Mouse (Mus musculus) midbrain, embryonic 12.5 days (tissue): ENCODE measurements around the gene Gm28051. TPM values are rescaled to one million over a fixed set of nuclear protein-coding genes. Genes with fewer than 3 reads are reported as not detected.

Experiments
- ATAC-seq: fragments of 200-750 bp; cut with Nextera tagmentation; 2 replicates; pipeline ENCODE4 v1.8.0; 2017; ENCODE audit warnings: low read depth, moderate TSS enrichment, moderate library complexity; ENCODE audit not compliant: low FRiP score
- H3K27ac ChIP-seq: fragments of 300-500 bp; sonication (generic); replicated peaks from 2 replicates; pipeline ENCODE4 v1.5.1; 2016; ENCODE audit warnings: mild to moderate bottlenecking
- H3K27me3 ChIP-seq: fragments of 300-500 bp; sonication (generic); 2 replicates; pipeline ENCODE4 v1.6.1; 2016; ENCODE audit warnings: mild to moderate bottlenecking
- H3K36me3 ChIP-seq: fragments of 300-500 bp; sonication (generic); 2 replicates; pipeline ENCODE4 v1.6.1; 2016
- H3K4me1 ChIP-seq: fragments of 300-500 bp; sonication (generic); 2 replicates; pipeline ENCODE4 v1.6.1; 2016
- H3K4me2 ChIP-seq: fragments of 300-500 bp; sonication (generic); replicated peaks from 2 replicates; pipeline ENCODE4 v1.6.1; 2016; ENCODE audit warnings: mild to moderate bottlenecking, moderate library complexity
- H3K4me3 ChIP-seq: fragments of 300-500 bp; sonication (generic); 2 replicates; pipeline ENCODE4 v1.5.1; 2016; ENCODE audit warnings: mild to moderate bottlenecking
- H3K9ac ChIP-seq: fragments of 300-500 bp; sonication (generic); replicated peaks from 2 replicates; pipeline ENCODE4 v1.6.1; 2016; ENCODE audit warnings: mild to moderate bottlenecking, moderate library complexity
- H3K9me3 ChIP-seq: fragments of 300-500 bp; sonication (generic); 2 replicates; pipeline ENCODE4 v1.6.1; 2016; ENCODE audit warnings: mild to moderate bottlenecking
- WGBS: fragments of 180-500 bp; shearing (Covaris S2); methylation state at CpG from one replicate; pipeline ENCODE4 v1.1.7; 2016; 5-methylcytosine and 5-hydroxymethylcytosine counted together
- polyA plus RNA-seq: library from polyadenylated mRNA; unstranded; fragments of >200 nt; fragmentation: Nextera tagmentation; extraction: Ambion mirVana; gene quantifications from 2 replicates; pipeline ENCODE4 v1.2.1, GENCODE M21; 2016

Gene Gm28051
- polyA plus RNA-seq, 1 experiment from 2014 or later: not detected

DNA sequence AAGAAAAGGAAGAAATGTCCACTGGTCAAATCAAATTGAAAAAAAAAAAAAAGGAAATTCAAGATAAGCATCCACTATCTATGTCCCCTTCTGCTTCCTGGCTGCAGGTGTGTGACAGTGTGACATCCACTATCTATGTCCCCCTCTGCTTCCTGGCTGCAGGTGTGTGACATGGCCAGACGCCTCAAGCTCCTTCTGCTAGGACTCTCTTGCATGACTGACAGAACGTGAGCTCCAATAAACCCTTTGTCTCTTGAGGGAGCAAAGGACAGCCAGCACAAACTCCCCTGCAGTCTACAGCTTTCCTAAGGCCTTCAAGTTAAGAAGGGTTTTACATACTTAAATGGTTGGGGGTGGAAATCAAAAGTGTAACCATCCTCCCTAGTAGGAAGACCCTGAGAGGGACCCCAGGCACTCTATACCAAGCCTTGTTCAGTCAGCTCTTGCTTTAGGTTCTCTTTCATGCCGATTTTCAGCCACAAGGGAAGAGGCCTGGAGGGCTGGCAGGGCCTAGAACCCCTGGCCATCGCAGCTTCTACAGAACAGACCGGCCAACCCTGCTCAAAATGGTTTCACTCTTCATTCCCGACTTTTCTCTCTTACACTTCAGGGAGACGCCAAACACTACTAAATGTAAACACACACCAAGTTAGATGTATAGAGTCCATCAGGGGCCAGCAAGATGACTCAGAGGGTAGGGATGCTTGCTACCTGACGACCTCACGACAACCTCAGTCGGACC is 42.7 kb downstream of the Gm28051 start:
- 83% methylated on average over 10 of the region's 10 CpGs for WGBS
- Histone ChIP-seq H3K4me2 (no peak overlapping the region), H3K27me3 (no peaks in the 10 kb centered on the region), H3K27ac (no peak overlapping the region), H3K4me3 (no peak overlapping the region), H3K36me3 (no peaks in the 10 kb centered on the region), H3K9ac (no peak overlapping the region), H3K9me3 (no peaks in the 10 kb centered on the region), H3K4me1 (no peaks in the 10 kb centered on the region)
- no peak for ATAC-seq

DNA sequence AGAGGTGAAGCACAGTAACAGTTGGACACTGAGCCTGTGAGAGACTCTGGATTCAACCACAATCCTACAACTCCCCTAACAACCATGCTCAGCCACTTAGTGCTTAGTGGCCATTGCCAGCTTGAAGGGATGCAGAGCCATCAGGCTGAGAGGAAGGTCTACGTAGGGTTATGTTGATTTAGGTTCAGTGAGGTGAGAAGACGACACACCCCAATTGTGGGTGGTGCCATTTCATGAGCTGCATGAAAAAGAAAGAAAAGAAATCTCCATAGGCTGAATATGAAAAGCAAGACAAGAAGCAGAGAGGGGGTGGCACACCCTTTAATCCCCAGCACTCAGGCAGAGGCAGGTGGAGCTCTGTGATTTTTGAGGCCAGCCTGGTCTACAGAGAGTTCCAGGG is 43.4 kb downstream of the Gm28051 start:
- no peak overlapping the region for H3K4me3 ChIP-seq
- H3K27ac ChIP-seq: no peak overlapping the region
- no peaks in the 10 kb centered on the region for H3K36me3 ChIP-seq
- 80% methylated on average over 2 of the region's 2 CpGs for WGBS
- H3K9me3 ChIP-seq: no peaks in the 10 kb centered on the region
- no peaks in the 10 kb centered on the region for H3K27me3 ChIP-seq
- ATAC-seq: no peak
- H3K4me2 ChIP-seq: no peak overlapping the region
- no peaks in the 10 kb centered on the region for H3K4me1 ChIP-seq
- H3K9ac ChIP-seq: no peak overlapping the region

DNA sequence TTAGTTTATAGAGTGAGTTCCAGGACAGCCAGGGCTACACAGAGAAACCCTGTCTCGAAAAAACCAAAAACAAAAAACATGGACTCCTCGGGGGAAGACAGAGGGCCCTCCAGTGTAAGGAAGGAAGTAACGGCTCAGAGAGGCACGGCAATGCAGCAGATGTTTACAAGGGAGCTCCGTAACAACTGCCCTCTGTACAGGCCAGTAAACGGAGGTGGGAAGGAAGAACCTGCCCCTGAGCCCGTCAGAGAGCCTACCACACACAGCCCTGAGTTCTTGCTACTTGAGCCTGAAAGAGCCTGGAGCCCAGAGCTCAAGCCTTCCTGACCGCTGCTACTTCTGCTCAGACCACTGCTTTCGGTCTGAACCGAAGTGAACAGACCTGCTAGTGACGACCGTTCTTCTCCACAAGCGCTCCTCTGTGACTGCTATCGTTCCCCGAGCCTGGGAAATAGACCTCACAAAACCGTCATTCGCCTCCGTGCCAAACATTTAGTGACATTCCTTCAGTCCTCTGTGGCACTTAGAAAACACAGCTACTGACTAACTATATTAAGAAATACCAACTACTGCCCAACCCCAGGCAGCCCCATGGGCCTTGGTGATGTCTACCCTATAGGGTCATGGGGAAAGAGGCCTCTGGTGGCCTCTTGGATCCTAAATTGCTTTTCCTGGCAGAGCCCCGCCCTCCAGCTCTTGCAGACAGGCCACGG is 44.3 kb downstream of the Gm28051 start:
- 80% methylated on average over 20 of the region's 20 CpGs for WGBS
- H3K9me3 ChIP-seq: no peaks in the 10 kb centered on the region
- no peaks in the 10 kb centered on the region for H3K27me3 ChIP-seq
- H3K4me2 ChIP-seq: no peak overlapping the region
- H3K4me3 ChIP-seq: no peak overlapping the region
- no peak for ATAC-seq
- H3K36me3 ChIP-seq: no peaks in the 10 kb centered on the region
- H3K27ac ChIP-seq: no peak overlapping the region
- H3K4me1 ChIP-seq: no peaks in the 10 kb centered on the region
- no peak overlapping the region for H3K9ac ChIP-seq

DNA sequence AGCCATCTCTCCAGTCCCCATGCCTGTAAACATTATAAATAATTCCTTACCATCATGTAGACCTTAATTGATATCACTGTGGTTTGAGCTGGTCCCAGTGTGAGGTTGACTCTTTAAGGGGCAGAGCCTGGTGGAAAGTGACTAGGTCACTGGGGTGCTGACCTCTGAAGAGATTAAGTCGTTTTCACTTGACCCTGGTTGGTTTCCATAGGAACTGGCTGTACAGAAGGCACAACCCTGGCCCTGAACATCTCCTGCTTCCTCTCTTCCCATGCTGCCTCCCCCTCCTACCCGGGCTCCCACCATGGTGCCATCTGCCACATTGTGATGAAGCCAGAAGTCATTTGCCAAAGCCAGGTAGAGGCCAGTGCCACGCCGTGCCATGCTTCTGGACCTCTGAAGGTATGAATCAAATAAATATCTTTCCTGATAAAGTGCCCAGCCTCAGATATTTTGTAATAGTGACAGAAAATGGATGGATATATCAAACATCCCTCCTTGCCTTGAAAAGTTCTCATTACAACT is 46.7 kb downstream of the Gm28051 start:
- no peak for ATAC-seq
- Histone ChIP-seq H3K4me3 (no peak overlapping the region), H3K9ac (no peak overlapping the region), H3K36me3 (no peaks in the 10 kb centered on the region), H3K27me3 (peaks cover 16% of the 10 kb centered on the region), H3K9me3 (no peaks in the 10 kb centered on the region), H3K4me1 (peaks cover 1% of the 10 kb centered on the region), H3K27ac (no peak overlapping the region), H3K4me2 (no peak overlapping the region)
- WGBS: 41% methylated on average over 4 of the region's 4 CpGs

DNA sequence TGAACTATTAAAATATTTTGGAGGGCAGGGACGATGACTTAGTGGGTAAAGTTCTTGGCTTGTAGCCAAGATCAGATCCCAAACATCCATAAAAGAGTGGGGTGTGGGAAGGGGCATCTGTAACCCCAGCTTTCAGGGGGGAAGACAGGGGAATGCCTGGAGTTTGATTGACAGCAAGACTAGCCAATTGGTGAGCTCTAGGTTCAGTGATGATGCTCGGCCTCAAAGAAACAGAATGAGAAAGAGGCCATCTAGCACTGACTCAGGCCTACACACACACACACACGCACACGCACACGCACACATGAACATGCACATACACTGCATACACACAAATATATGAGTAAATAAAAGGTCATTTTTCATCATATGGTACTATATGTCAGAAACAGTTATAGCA is 47.7 kb downstream of the Gm28051 start:
- Histone ChIP-seq H3K4me3 (no peak overlapping the region), H3K9ac (no peak overlapping the region), H3K9me3 (no peaks in the 10 kb centered on the region), H3K27me3 (peaks cover 16% of the 10 kb centered on the region), H3K27ac (no peak overlapping the region), H3K4me2 (no peak overlapping the region), H3K36me3 (no peaks in the 10 kb centered on the region), H3K4me1 (peaks cover 10% of the 10 kb centered on the region)
- WGBS: 88% methylated on average over 5 of the region's 5 CpGs
- ATAC-seq: no peak

DNA sequence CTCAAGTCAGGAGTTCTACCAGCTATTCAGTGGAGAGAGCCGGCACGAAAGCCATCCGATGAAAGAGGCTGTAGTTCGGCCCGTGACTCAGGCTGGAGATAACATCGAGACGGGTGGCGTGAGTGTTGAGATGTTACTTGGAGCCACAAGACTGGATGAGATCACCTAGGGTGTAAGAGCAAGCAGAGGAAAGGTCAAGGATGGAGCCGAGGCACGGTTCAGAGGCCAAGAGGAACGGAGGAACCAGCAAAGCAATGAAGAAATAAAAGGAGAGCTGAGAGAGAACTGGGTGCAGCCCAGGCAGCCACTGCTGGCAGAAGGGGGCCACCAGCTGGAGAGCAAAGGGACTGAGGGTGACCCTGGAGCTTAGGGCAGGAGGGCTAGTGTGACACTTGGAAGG is 49.3 kb downstream of the Gm28051 start:
- no peak overlapping the region for H3K27ac ChIP-seq
- H3K4me1 ChIP-seq: peaks cover 22% of the 10 kb centered on the region
- ATAC-seq: no peak
- H3K9ac ChIP-seq: no peak overlapping the region
- peaks cover 16% of the 10 kb centered on the region for H3K27me3 ChIP-seq
- H3K36me3 ChIP-seq: no peaks in the 10 kb centered on the region
- H3K9me3 ChIP-seq: no peaks in the 10 kb centered on the region
- H3K4me2 ChIP-seq: no peak overlapping the region
- H3K4me3 ChIP-seq: no peak overlapping the region
- WGBS: 80% methylated on average over 11 of the region's 11 CpGs

DNA sequence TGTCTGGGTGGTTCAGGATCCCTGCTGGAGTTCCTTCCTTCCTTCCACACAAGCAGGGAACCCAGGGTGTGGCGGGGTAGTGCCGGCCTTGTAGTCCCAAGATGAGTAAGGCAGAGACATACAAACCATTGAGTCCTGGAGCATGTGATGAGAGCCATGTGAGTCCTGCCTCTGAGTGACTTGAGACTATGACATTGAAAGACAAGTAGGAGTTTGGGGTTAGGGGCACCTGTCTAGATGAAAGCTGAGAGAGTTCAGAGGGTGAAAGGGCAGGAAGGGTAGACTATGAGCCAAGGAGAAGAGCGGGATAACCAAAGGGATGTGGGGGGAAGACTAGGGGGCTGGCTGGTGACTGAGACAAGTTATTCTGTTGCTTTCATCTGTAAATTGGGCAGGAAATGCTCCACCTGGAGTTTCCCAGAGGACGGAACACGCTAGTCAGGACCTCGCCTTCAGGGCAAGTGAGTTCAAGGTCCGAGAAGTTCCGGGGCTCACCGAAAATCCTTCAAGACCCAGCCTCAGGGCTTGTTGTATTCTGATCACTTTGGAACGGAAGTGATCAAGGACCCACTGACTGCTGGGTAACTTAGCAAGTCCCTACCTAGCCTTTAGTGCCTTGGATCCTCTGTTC is 50.6 kb downstream of the Gm28051 start:
- H3K27ac ChIP-seq: no peak overlapping the region
- no peak for ATAC-seq
- H3K36me3 ChIP-seq: no peaks in the 10 kb centered on the region
- no peak overlapping the region for H3K9ac ChIP-seq
- H3K4me3 ChIP-seq: no peak overlapping the region
- peaks cover 35% of the 10 kb centered on the region for H3K4me1 ChIP-seq
- no peaks in the 10 kb centered on the region for H3K9me3 ChIP-seq
- H3K4me2 ChIP-seq: no peak overlapping the region
- H3K27me3 ChIP-seq: peaks cover 16% of the 10 kb centered on the region
- WGBS: 92% methylated on average over 10 of the region's 10 CpGs

DNA sequence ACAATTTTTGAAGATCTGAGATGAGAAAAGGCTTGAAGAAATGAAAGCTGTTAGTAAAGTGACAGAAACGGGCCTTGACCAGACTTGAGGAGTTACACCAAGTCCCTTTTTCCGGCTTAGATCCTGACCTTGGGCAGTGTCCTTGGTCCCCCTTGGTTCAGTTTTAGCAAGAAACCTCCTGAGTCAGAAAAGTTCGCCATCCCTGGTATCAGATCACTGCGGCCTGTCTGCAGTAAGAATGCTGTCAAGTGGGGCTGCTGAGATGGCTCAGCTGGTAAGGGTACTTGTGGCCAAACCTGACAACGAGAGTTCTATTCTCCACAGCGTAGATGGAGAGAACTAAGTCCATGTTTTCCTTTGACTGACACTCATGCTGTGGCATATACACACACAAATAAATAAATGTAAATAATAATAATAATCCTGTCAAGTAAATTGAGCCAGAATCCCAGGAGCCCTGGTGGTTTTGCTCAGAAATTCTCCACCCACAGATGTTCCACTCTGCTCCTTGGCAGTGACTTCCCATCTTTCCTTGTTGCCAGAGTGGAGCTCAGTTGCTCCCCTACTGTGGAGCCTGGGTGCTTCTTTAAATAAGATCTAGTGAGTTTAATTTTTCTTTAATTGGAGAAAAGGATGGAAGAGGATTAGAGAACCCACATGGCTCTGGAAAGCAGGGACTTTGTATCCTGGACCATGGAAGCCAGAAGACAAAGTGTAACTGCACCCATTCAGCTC is 51.5 kb downstream of the Gm28051 start:
- Histone ChIP-seq H3K27ac (no peak overlapping the region), H3K4me2 (peak overlapping the region; percentile 94), H3K9ac (no peak overlapping the region), H3K9me3 (no peaks in the 10 kb centered on the region), H3K4me1 (peaks cover 39% of the 10 kb centered on the region), H3K36me3 (no peaks in the 10 kb centered on the region), H3K4me3 (no peak overlapping the region; the same call in 1 of the 2 replicates), H3K27me3 (peaks cover 16% of the 10 kb centered on the region)
- WGBS: 70% methylated on average over 6 of the region's 6 CpGs
- ATAC-seq: no peak

DNA sequence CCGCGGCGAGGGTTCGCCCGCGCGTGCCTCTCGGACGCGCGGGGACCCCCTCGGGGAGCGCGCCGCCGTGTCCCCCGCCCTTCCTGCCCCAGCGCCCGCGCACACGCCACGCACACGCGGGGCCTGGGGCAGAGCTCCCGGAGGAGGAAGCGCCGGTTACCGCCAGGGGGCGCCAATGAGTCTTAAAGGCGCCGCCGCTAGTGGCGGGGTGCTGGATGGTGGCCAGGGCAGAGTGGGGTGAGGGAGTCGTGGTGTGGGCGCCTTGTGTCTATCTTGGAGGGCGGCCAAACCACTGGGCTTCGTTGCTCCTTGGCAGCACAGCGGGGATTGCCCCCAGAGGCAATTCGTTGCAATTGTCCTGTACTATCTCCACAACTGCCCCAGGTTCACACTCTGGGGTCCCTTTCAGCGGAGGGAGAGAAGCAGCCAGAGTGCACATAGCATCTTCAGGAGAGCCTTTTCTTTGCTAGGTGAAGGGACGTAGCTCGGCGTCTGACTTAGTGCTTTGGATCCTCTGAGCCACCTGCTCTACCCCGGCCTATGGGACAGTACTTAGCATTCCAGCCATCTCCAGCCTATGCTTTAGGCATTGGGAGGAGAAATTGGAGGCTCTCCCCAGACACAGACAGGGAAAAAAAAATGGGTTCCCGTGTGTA is 52.2 kb downstream of the Gm28051 start:
- peak overlapping the region; percentile 79 for H3K9ac ChIP-seq
- peaks cover 16% of the 10 kb centered on the region for H3K27me3 ChIP-seq
- WGBS: 2% methylated on average over 45 of the region's 45 CpGs
- H3K4me2 ChIP-seq: peak overlapping the region; percentile 94
- peak overlapping the region; percentile 78 for H3K27ac ChIP-seq
- peaks cover 41% of the 10 kb centered on the region for H3K4me1 ChIP-seq
- H3K9me3 ChIP-seq: no peaks in the 10 kb centered on the region
- peak; percentile 83 for ATAC-seq
- H3K36me3 ChIP-seq: no peaks in the 10 kb centered on the region
- H3K4me3 ChIP-seq: peak overlapping the region; percentile 85

DNA sequence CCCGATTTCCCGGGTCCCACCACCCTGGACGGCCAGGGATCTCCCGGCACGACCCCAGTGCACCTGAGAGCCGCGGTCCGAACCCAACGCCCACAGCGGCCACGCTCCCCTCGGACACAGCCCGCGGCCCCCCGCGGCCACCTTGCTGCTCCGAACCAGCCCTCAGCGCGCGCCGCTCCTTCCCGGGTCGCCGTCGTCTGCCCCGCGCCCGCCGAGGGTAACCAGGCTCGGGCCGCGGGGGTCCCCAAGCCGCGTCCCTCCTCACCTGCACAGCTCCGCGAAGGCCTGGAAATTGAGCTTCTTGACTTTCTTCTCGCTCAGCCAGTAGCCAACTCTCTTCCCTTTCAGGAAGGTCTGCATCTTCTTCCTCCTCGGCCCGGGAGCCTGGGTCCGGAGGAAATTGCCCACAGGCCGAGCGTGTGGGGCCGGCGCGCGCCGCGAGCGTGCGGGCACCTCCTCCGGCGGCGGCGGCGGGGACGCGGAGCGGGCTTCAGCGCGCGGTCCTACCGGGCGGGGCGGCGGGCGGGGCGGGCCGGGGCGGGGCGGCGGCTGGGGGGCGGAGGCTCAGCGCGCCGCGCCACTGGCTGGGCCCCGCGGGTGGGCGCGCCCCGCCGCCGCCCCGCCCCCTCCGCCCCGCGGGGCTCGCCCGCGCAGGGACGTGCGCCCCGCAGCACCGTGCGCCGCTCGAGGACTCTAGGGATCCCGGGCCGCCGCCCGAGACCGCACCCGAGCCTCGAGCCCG is 52.9 kb downstream of the Gm28051 start, which contains the start of gene Itpk1:
Itpk1 (minus strand) TSS at position 474 of the 742 bp plus-strand sequence.
- peak within 1 kb of the TSS; percentile 79 for H3K9ac ChIP-seq
- H3K9me3 ChIP-seq: no peaks in the 10 kb centered on the region
- H3K4me1 ChIP-seq: peaks cover 44% of the 10 kb centered on the region
- peaks cover 16% of the 10 kb centered on the region for H3K27me3 ChIP-seq
- H3K27ac ChIP-seq: peak within 1 kb of the TSS; percentile 78
- peak within 1 kb of the TSS; percentile 85 for H3K4me3 ChIP-seq
- no peaks in the 10 kb centered on the region for H3K36me3 ChIP-seq
- ATAC-seq: peak; percentile 88
- under 1% methylated on average over 93 of the region's 105 CpGs for whole genome bisulfite sequencing
- H3K4me2 ChIP-seq: peak within 1 kb of the TSS; percentile 94
